Mouse (Mus musculus): ENCODE data around the gene Gmpr.

- no peak for TF ChIP-seq FLI1 (IDR thresholded peaks at IDR 0.05; ENCODE audit: low read length)
- TF ChIP-seq GATA1 (IDR thresholded peaks at IDR 0.05; ENCODE audit: borderline replicate concordance, low read length) = no peak
These were observed 70.5 kb downstream of the Gmpr start for GRCm38 (mm10) chr13:45577784-45578183.
